Mouse (Mus musculus): ENCODE data around the gene Epb42.

- TF ChIP-seq CTCF (IDR thresholded peaks at IDR 0.05; ENCODE audit: low read depth, low read length), result no peak
- TF ChIP-seq POLR2A (IDR thresholded peaks at IDR 0.05; ENCODE audit: insufficient read depth, low read length), result no peak
These were observed 24.2 kb downstream of the Epb42 start for GRCm38 (mm10) chr2:121012676-121013075.
